Mouse (Mus musculus) kidney, postnatal 14 days (tissue): ENCODE data around the gene Dars.

Experiments used
- DNase-seq: peaks from one replicate; pipeline ENCODE4 v3.0.0; 2022; ENCODE audit warnings: mixed read lengths

The Dars gene

DNA sequence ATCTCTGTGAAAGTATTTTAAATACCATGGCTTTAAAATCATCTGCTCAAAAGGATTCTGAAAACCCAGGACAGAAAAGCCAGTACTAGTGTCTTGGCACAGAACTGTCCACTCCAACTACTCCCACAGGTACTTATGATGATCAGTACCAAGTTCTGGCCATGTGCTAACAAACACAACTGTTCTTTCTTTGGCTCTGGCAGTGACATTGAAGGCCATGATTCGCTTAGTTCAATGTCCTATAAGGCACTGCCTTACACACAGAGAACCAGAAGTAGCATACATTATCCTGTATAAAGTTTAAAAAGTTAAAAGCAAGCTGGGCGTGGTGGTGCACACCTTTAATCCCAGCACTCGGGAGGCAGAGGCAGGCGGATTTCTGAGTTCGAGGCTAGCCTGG lies 6.0 kb downstream of the Dars start:
- DNase-seq, result no peak

DNA sequence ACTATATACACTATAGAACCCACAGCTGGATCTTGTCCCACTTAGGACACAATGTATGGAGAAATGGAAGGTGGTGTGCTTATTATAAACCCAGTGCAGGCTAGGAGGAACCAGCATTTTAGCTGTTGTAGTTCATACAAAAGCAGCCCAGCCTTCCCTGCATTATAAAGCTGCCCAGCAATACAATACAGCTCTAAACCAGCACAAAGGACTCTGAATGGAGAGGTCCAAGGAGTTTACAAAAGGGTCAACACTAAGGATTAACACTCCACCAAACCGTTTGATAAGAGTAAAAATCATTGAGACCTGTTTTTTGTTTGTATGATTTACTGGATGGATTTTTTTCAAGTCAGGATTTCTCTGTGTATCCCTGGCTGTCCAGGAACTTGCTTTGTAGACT lies 10.3 kb downstream of the Dars start:
- no peak for DNase-seq

DNA sequence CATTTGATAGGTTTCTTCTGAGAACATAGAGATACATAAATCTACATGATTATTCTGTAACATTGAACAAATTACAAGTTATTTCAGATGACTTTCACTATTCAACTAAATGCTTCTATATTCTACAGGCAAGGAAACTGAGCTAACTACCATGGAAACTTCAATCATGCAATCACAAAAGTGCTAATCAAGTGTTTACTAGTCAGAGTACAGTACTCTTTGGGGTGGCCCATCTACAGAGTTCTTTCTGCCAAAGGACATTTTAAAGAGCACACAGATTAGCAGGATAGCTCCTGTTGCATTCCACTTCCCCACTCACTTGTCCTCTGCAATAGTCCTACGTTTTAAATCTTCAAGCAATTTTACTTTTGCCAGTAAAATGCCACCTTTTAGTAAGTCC lies 11.5 kb downstream of the Dars start:
- no peak for DNase-seq

DNA sequence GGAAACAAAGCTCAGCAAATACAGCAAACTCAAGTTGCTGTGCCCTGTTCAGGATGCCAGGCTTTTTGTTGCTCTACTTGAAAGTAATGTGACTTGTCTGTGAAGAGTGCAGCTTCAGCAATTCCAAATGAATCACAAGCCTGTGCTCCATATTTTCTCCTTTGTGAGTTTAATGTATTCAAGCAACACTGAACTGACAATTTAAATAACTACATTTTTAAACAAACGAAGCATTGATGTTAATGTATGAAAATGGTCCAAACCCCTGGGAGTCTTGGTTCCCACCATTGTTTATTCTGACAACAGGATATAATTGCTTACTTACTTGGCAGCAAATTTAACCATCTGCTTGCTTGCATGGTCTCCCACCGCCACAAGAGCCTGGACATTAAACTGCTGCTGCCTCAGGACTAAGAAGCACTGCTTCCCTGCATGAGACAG lies 12.1 kb downstream of the Dars start:
- peak; percentile 6 for DNase-seq

DNA sequence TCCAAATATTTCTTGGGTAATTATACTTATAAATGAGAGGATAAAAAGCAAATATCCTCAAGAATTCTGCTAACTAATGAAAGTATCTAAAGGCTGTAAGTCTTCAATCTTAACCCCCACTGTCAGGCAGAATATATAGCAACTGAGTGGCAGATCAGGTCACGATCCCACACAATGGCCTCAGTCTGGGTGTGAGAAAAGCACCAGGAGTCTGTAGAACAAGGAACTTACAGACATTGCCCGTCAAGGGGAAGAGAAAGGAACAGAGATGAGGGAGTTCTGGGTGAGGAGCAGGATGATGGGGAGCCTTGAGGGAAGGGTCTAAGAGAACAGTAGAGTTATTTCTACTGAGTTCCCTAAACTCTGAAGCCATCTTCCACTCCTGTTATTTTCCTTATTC lies 16.2 kb downstream of the Dars start:
- DNase-seq, result no peak

DNA sequence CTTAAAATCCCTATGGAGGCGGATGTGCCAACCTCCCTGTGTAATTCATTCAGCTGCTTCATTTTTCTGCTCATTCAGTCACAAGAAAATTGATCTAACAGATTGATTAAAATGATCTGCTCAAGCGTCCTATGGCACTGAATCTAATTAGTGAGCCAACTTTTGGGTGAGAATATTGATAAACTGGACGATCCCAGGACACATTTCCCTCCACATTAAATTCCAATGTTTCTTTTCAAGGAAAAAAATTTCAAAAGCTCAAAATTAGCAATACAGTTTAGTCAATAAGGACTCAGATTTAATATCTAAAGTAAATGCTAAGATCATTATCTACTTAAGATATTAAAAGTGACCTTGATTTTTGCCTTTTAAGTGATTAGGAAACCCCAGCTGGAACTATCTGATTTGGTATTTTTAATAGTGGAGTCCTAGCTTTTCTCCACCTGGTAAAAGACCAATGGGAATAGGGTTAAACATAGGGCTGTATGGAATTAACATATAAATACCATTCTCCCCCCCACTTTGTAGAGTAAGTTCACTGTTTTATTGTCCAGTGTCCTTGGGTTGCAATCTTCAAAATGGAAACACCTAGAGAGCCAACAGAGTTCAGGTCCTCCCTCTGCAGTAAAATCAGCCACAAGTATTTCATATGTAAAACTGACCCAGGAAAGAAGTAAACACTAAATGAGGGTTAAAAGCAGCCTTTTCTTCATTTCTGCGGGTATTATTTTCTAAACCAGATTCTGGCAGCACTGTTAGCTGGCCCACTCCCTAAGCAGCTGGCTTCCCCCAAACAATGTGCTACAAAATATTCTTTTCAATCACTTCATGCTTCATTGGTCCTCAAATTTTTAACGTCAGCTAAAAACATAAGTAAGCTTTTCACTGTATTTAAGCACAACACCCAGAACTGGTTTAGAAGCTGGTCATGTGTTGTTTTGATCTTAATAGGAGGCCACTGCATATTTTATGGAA lies 16.9 kb downstream of the Dars start:
- no peak for DNase-seq

DNA sequence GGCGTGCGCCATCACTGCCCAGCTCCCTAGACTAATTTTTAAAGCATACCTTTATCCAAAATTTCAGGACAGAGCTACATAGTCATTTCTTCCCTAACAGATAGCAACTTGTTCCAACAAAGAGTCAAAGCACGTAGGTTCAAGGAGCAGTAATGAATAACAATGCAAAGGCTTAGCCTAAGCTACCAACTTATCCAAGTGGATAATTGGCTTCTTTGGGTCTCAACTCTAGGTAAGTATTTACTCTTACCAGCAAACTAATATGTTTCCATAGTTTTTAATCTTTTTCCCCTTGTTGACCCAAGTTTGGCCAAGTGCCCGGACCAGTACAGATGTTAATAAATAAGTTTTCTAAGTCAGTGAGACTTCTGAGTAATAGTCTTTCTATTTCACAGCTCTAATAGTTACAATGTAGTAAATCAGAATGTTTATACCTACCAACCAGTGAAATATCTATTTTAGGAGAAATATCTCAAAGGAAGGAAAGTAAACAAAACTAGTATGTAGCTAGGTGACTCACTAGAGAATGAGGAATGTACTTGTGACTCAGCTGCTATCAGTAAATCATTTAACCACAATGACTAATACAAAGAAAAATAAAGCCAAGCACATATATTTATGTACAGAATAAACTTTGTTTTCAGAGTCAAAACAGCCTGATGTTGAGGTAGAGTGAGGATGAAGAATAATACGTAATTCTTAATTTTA lies 18.3 kb downstream of the Dars start:
- DNase-seq, result no peak

DNA sequence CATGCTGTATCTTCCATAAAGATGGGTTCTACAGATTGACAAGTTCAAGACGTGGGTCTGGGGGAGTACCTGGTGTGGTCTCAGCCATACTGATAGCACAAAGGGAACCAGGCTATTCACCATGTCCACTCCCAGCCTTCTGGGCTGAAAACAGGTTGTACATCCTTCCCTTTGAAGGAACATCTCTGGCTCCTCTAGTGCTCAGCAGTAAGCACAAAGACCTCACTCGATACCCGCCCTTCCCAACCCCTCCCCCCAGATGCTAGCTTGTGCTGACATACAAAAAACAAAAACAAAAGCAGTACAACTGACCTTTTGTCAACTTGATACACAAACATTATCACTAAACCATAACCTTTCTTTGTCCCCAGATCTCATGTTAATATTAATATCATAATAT lies 22.5 kb downstream of the Dars start:
- no peak for DNase-seq

DNA sequence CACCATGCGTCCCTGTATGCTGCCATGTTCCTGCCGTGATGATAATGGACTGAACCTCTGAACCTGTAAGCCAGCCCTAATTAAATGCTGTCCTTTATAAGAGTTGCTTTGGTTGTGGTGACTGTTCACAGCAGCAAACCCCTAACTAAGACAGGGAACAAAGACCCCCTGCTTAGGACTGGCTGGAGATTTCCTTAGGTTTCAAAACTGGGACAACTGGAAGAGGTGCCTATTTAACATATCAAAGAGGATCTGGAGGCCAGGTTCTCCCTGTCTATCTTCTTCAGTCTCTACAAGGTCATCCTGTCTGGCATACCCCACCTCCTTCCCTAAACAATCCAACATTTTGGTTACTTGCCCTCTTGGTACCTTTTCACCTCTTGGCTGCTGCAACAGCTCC lies 24.8 kb downstream of the Dars start:
- DNase-seq, result no peak

DNA sequence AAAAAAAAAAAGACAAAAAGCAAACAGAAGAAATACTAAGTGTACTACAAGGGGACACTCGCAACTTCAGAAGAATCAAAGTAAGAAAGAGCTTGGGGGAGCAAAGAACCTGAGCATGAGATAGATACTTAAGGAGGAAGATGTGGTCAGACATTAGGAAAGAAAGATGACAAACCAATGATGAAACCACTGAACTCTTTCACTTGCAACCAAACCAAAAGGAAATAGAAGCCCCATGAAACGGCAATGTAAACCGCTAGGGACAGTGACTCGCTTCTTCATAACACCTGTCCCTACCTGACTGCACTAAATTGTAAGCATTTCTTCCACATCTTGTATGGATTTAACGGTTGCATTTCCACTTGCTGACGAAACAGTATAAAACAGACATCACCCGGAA lies 30.7 kb downstream of the Dars start:
- DNase-seq, result no peak

DNA sequence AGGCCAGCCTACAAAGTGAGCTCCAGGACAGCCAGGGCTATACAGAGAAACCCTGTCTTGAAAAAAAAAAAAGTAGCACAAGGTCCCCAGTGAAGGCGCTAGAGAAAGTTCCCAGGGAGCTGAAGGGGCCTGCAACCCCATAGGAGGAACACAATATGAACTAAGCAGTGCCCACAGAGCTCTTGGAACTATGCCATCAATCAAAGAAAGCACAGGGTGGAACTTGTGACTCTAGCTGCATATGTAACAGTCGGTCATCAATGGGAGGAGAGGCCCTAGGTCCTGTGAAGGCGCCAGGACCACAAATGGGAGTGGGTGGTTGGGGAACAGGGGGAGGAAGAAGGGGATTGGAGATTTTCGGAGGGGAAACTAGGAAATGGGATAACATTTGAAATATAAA lies 40.3 kb downstream of the Dars start:
- DNase-seq, result no peak

DNA sequence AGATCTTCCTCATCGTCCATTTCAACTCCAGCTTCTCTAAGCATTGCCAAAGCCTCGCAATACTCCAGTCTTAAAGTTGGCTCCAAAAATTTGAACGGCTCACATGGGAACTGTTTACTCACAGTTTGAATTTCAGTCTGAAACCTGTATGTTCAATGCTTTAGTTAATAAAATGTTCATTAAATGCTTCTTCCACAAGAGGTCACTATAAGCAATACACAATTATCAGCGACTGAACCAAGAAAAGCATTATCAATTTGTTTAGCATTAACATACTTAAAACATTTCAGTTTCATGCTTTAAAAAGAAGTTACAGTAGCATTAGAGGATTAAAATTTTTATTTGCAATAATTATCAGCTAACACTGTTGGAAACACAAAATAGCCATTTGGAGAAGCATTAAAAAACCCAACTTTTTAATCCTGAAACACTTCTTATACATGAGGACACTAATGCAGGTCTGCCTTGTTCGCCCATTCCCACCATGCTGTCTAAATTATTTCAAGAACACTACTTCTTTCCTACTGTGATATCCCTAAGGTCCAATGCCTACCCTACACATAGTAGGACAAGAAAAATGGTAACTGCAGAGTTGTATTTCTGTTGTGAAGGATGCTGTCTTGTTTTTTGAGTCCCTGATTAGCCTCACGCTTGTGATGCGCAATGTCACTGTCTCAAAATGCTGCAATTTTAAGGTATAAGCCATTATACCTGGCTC lies 44.9 kb downstream of the Dars start:
- no peak for DNase-seq

DNA sequence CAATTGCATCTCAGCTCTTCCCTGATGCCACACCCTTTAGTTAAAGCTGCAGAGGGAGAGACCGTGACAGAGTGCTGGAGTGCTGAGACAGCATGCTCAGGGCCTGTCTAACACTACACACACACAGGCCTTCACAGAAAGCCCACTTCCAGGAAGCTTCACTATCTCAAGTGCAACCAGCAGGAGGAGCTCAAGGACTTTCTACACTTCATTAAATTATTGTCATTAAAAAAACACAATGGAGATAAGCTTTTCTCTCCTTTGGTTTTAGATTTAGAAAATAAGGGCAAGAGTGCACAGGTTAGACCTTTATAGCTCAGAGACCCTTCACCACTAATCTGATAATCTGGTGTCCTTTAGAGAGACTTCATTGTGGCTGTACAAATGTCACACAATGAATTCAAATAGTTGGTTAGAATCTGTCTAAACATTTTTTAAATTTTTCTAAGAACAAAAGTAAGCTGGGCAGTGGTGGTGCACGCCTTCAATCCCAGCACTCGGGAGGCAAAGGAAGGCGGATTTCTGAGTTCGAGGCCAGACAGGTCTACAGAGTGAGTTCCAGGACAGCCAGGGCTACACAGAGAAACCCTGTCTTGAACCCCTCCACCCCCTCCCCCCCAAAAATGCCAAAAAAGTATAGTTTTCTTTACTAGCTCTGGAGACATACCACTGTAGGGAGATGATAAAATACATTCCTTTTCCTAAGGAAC lies 48.3 kb downstream of the Dars start:
- peak; percentile 60 for DNase-seq

DNA sequence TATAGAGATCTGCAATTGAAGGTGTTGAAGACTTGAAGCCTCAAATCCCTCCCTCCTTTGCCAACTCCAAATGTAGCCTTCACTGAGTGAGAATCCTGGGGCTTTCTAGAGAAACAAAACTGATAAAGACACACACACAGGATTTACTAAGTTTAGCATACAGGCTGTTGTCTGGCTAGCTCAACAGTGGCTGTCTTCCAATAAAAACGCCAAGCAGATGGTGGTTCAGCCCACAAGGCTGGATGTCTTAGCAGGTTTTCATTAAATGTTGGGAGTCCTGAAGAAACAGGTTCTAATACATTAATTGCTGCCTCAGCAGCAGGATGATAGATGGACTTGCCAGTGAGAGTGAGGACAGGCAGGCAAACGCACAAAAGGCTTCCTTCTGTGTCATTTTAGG lies 56.6 kb downstream of the Dars start:
- no peak for DNase-seq

DNA sequence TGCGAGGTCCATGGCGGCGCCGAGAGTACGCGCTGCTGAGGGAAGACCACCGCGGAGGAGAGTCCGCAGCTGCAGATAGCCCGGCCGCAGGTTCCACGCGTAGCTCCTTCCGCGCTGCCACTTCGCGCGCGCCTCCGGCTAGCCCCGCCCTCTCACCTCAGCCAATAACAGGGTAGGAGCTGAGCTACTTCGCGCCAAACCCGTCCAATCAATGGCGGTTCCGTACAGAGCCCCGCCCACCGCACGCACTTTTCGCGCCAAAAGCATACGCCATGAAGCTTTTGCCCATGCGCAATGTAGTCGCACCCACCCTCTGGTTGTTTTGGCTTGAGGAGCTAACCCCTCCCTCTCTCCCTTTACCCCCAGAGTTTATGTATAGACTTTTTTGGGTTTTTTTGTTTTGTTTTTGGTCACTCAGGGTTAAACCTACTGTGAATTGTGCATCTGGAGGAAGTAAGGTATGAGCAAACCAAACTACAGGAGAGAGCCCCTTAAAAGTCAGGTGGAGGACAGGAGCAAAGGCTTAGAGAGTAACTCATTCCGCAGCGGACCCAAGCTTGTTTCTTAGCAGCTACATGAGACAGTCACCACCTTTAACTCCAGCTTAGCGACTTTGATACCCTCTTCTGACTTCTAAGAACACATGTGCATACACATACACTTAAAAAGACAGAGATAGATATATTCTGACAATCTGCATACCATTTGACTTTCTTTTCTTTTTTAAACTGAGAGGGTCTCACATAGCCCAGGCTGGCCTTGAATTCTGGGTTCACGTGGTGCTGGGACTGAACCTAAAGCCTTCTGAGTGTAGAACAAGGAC lies 57.4 kb downstream of the Dars start, which contains the start of gene Mcm6:
Mcm6 (minus strand) TSS at position 111 of the 823 bp plus-strand sequence.
- DNase-seq, result peak; percentile 96

DNA sequence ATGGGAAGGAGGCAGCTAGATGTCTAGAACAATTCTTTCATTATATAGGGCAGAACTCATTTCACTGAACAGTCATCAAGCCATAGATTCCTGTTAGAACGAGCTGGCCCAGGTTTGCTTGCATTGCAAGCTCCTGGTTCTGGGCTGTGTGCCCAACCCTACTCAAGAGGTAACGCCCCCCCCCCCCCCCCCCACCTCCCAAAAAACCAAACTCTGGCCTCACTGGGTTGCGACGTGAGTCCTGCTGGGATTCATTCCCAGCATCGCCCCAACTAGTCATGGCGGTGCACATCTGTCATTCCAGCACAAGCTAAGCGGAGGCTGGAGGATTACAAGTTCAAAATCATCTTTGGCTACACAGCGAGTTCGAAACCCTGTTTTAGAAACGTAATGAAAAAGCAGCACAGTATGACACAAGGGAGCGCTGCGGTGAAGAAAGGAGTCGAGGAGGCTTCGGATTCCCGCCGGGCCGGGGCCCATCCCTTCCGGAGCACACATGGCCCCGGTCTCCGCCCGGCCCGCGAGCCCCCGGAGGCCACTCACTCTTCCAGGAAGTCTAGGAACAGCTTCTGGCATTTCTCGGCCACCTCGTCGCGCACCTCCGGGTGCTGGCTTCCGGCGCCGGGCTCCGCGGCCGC lies 58.1 kb downstream of the Dars start:
- DNase-seq, result peak; percentile 51

DNA sequence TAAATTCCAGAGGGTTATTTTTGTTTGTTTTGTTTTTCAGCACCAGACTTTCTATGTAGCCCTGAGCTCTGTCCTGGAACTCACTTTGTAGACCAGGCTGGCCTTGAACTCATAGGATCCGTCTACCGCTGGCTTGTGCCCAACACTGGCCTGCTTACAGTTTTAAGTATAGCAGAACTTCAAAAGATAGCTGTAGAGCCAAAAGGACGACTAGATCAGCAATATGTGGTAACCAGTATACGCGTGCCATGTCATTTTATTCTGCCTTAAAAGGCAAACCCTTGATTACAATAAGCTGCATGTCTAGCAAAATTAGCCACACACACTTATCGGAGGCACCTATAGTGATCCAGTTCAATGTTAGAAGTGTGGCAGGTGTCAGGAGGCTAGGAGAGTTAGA lies 58.9 kb downstream of the Dars start:
- no peak for DNase-seq

DNA sequence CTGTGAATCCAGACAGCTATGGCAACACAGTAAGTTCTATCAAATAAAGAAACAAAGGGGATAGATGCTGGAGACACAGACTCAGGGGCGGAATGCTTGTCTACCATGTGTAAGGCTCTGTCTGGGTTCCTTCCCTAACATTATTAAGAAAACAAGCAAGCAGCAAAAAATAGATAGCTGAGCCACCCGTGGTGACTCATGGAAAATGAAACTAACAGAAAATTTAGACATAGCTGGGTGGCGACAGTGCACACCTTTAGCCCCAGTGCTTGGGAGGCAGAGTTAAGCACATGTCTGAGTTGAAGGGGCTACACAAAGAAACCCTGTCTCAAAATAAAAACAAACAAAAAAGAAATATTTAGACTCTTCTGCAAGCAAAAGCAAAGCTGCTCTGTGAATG lies 59.7 kb downstream of the Dars start:
- DNase-seq, result peak; percentile 8

DNA sequence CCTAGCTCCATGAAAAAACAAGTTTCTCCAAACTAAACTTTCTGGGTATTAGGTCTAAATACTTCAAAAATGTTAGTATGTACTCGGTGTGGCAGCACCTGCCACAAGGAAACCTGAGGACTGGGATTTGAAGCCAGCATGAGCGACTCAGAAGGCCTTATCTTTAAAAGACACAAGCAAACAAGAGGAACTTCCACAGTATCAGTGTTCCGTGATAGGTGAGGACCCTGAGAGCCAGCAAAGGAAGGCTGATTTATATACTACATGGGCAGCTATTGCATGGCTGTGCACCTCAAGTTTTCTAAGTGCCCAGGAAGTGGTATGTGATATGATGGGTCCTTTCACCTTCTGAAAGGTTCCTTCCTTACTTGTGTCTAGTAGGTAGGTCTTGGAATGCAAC lies 64.1 kb downstream of the Dars start:
- DNase-seq, result no peak

DNA sequence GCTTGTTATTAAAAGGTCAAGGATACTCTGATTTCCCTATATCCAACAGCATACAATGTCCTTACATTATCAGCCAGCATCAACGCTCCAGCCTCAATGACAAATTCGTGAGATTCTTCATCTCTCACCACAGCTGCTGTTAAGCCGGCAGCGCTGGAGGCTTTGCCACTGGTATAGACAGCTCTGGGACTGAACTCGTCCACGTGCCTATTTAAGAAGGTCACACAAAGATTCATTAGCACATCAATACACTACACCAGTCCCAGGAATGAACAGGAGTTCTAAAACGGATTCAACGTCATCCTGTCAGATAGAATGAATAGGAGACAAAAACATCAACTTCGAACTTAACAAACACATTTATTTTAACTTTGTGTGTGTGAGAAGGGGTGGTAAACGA lies 72.9 kb downstream of the Dars start:
- no peak for DNase-seq

DNA sequence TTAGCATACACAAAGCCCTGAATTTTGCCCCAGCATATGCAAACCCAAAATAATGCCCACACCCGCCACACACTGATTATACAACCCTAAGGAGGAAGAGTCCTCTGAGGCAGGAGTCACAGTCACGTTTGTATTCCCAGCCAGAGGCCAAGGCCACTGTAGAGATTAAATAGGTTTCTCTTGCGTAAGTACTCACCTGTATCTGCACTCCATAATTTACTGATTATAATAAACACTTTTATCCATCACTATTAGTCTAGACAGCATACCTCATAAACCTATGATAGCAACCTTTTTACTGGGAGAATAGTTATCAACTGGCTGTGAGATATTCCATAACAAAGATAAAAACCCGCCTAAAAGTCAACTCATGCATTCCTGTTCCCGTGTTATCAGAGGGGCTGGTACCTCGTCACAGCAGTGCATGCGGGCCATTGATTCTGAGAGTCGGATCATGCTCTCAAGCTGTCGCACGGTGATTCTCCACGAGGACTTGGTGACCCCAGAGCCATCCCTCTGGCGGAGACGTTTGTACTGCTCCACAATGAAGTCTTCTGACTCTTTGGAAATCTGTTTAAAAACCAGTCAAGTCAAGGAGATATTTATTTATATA lies 79.4 kb downstream of the Dars start:
- no peak for DNase-seq
